Mouse (Mus musculus): ENCODE measurements at regions not wholly inside any gene's neighbourhood (a gene's known extent, or its start where the extent isn't known, plus 50 kb on each side); places are given as distances from the start of the nearest gene placed in this dataset.

GRCm38 (mm10) chr11:104038271-104038800 is 71.8 kb downstream of the Arf2 start:
- DNase-seq (ENCODE audit: low spot score in 2 of 2): no peak

- no peak for DNase-seq (ENCODE audit: low spot score in 2 of 2)
Observed at GRCm38 (mm10) chr11:104045216-104045615, 78.7 kb downstream of the Arf2 start.

- no peak for DNase-seq (ENCODE audit: low spot score in 2 of 2)
Observed at GRCm38 (mm10) chr11:104051986-104052385, 80.7 kb upstream of the Crhr1 start.

- DNase-seq (ENCODE audit: low spot score in 2 of 2): no peak
Observed at GRCm38 (mm10) chr11:104053242-104053641, 79.4 kb upstream of the Crhr1 start.

GRCm38 (mm10) chr11:104055941-104056340 is 76.7 kb upstream of the Crhr1 start:
- DNase-seq (ENCODE audit: low spot score in 2 of 2): no peak

GRCm38 (mm10) chr11:104057046-104057445 is 75.6 kb upstream of the Crhr1 start:
- DNase-seq (ENCODE audit: low spot score in 2 of 2): no peak

- no peak for DNase-seq (ENCODE audit: low spot score in 2 of 2)
Observed at GRCm38 (mm10) chr11:104058600-104058999, 74.1 kb upstream of the Crhr1 start.

- no peak for DNase-seq (ENCODE audit: low spot score in 2 of 2)
Observed at GRCm38 (mm10) chr11:104059085-104059484, 73.6 kb upstream of the Crhr1 start.

GRCm38 (mm10) chr11:104061361-104061760 is 71.3 kb upstream of the Crhr1 start:
- DNase-seq (ENCODE audit: low spot score in 2 of 2): peak; percentile 40 to 46

- DNase-seq (ENCODE audit: low spot score in 2 of 2): no peak
Observed at GRCm38 (mm10) chr11:104065181-104065580, 67.5 kb upstream of the Crhr1 start.

GRCm38 (mm10) chr11:104072591-104073183 is 60.0 kb upstream of the Crhr1 start:
- DNase-seq (ENCODE audit: low spot score in 2 of 2): no peak

- no peak for DNase-seq (ENCODE audit: low spot score in 2 of 2)
Observed at GRCm38 (mm10) chr11:104074763-104075162, 57.9 kb upstream of the Crhr1 start.

GRCm38 (mm10) chr11:104075394-104075793 is 57.3 kb upstream of the Crhr1 start:
- no peak for DNase-seq (ENCODE audit: low spot score in 2 of 2)

GRCm38 (mm10) chr11:104082083-104082482 is 50.6 kb upstream of the Crhr1 start:
- DNase-seq (ENCODE audit: low spot score in 2 of 2): no peak

Measured in spleen, postnatal 36 days (tissue).